In the genomic region with DNA sequence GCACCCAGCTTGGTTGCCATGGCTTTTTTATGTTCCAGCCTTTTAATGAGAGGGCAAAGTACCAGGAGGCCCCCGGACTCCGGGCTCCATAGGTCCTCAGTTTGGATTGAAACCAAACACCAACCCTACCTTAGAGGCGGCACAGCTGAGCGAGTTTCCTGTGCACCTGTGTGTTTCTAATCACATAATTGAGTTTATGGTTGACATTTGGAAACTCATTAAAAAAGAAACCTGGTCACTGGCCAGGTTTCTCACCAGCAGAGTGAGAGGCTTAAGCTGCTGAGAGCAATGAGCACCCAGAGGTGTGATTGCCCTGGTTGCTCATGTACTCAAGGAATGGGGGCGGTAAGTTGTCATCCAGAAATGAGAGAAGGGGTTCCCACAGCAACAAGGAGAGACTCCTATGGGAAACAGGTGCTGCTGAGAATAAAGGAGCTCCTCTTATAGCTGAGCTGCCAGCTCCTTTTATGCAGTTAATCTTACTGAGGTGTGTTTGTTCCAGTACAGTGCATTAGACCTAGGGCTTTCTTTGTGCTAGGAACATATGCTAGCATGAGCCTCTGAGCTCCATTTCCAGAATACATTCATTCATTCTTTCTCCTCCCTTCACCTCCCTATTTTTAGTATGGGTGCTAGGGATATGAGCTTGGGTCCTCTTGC, we compare ENCODE assay signal across 15 mouse cellular contexts.
DNase-seq lines count a peak whose midpoint lies in the region; ATAC-seq and TF ChIP-seq lines count a peak whose summit lies in the region.
"Had no signal": no experiment of that assay in that cellular context is flagged by ENCODE, and none has a peak within 500 bp of the region (broad histone marks: within the 10 kb centered on the region; RNA-seq: fewer than 3 reads in every experiment).

No protein-coding gene starts in this region.

- intact Hi-C loops in left cerebral cortex, postnatal 36 days (cut with DNase I) = no loop called here

- peak; percentile 31; the same call in 1 of the 2 replicates for ATAC-seq in lung, embryonic 16.5 days (ENCODE audit: low read depth)
- ATAC-seq in erythroblast, adult 5-6 weeks (replicated peaks; ENCODE audit: low FRiP score, poor library complexity, severe bottlenecking) = no peak
- ATAC-seq: lung, postnatal 0 days had no signal

- no peak overlapping the region for H3K9ac ChIP-seq in lung, embryonic 16.5 days (ENCODE audit: low read length)
- H3K9ac ChIP-seq: hindbrain, embryonic 15.5 days had no signal

- TF ChIP-seq CTCF in kidney, adult 2 months (conservative IDR thresholded peaks at IDR 0.05; ENCODE audit: insufficient read depth, insufficient read length, low read depth, low read length) = no peak

- TF ChIP-seq POLR2A in kidney, adult 2 months (IDR thresholded peaks at IDR 0.05; ENCODE audit: low read depth, low read length) = no peak

- peaks cover 2% of the 10 kb centered on the region; the same call in 1 of the 2 replicates for H3K36me3 ChIP-seq in lung, embryonic 16.5 days (ENCODE audit: control insufficient read depth, insufficient read depth, low read length)
- no peaks in the 10 kb centered on the region for H3K36me3 ChIP-seq in kidney, adult 2 months (ENCODE audit: control insufficient read depth, insufficient read depth, low read length)

- peak overlapping the region; percentile 37; the same call in 1 of the 2 replicates for H3K27ac ChIP-seq in lung, embryonic 16.5 days (ENCODE audit: low read length)
- H3K27ac ChIP-seq in kidney, adult 2 months (ENCODE audit: insufficient read depth, low read depth, low read length) = peak overlapping the region; percentile 24; the same call in 1 of the 2 replicates
- H3K27ac ChIP-seq: hindbrain, embryonic 15.5 days had no signal

- H3K4me1 ChIP-seq in lung, embryonic 16.5 days (replicated peaks; ENCODE audit: control insufficient read depth, insufficient read depth, low read length) = peaks cover 15% of the 10 kb centered on the region
- no peaks in the 10 kb centered on the region for H3K4me1 ChIP-seq in kidney, adult 2 months (ENCODE audit: control insufficient read depth, insufficient read depth, low read length)

- no peak overlapping the region for H3K4me2 ChIP-seq in lung, embryonic 16.5 days (ENCODE audit: low read depth, low read length)
- H3K4me2 ChIP-seq: hindbrain, embryonic 15.5 days; liver, embryonic 11.5 days had no signal

- H3K27me3 ChIP-seq in lung, embryonic 16.5 days (ENCODE audit: control insufficient read depth, insufficient read depth, low read depth, low read length) = no peaks in the 10 kb centered on the region
- H3K27me3 ChIP-seq in kidney, adult 2 months (replicated peaks; ENCODE audit: control insufficient read depth, insufficient read depth, low read length) = no peaks in the 10 kb centered on the region
- H3K27me3 ChIP-seq: hindbrain, embryonic 15.5 days had no signal

- H3K9me3 ChIP-seq in lung, embryonic 16.5 days (ENCODE audit: control insufficient read depth, low read length) = no peaks in the 10 kb centered on the region
- H3K9me3 ChIP-seq: hindbrain, embryonic 15.5 days had no signal

- no peak overlapping the region for H3K4me3 ChIP-seq in lung, embryonic 16.5 days (ENCODE audit: low read length)
- no peak overlapping the region for H3K4me3 ChIP-seq in kidney, adult 2 months (ENCODE audit: insufficient read depth, low read depth, low read length)
- H3K4me3 ChIP-seq: erythroblast, embryonic 14.5 days; hindbrain, embryonic 15.5 days had no signal

- WGBS in lung, embryonic 16.5 days = 60% methylated on average over 5 of the region's 5 CpGs
- WGBS in kidney, adult 2 months = 36% methylated on average over 5 of the region's 5 CpGs

- DNase-seq in lung, postnatal 10 days = no peak
- peak; percentile 73 for DNase-seq in kidney, adult 2 months
- DNase-seq in kidney, postnatal 25 days = peak; percentile 39 to 70
- DNase-seq in left cerebral cortex, postnatal 36 days (ENCODE audit: low spot score in 2 of 2) = no peak
- no peak for DNase-seq in urinary bladder, postnatal 10 days (ENCODE audit: low spot score)
- DNase-seq: adrenal gland, adult 8-10 months; cerebellum, adult 8-10 months; gastrocnemius, postnatal 10 days; thymus, adult 2 months had no signal

Comparison
In these comparisons a context has a peak if more than half of its experiments do, and no peak if none do; other contexts are left out.
1. DNase-seq: peak in kidney, adult 2 months (single experiment) and kidney, postnatal 25 days (2 of 2); none in lung, postnatal 10 days (single experiment), left cerebral cortex, postnatal 36 days (0 of 2) and urinary bladder, postnatal 10 days (single experiment).